Mouse (Mus musculus): ENCODE results near the gene Agrp.
"Not testable (repeated sequence)": the region's sequence is repeated elsewhere in the genome, so short reads cannot be mapped to it uniquely, and the experiment has no call there.

Gene Agrp

DNA sequence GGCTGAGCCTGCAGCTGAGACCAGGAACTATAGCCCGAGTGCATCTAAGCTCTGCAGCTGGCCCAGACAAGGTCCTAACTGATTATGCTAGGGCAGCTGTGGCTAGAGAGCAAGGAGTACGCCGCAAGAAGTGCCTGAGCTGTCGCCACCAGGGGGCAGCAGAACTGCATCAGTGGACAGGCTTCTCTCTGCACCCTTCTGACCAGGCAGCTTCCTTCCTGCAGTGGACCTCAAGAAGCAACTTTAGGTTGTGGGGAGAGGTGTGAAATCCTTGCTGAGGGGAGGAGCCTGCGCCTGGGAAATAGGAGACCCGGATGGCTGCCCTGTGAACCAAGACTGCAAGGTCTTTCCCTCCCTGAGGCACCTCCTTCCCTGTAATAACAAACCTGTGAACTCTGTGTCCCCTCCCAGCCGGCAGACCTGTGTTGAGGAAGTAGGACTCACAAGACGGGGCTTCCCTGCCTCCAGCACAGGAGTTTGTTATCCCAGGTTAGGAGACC, 14.7 kb downstream of the Agrp start:
- peak; percentile 78 for DNase-seq (ENCODE audit: low spot score)

DNA sequence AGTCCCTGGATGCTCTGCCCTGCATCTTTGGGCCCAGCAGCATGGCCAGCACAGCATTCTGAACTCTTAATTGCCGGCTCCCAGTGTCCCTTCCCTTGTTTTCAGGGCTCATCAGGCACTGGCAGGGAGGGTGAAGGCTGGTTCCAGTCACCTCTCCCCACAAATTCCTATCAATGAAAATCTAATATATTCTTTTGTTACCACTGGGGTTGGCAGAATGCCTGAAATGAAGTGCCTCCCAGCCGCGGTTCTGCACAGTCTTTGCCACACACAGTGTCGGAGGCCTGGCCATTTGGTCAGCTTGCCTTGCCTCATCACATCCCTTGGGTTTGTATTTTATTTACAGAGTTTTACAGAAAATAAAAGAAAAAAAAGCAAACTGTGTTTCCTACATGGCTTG, 15.4 kb downstream of the Agrp start:
- no peak for DNase-seq (ENCODE audit: low spot score)

DNA sequence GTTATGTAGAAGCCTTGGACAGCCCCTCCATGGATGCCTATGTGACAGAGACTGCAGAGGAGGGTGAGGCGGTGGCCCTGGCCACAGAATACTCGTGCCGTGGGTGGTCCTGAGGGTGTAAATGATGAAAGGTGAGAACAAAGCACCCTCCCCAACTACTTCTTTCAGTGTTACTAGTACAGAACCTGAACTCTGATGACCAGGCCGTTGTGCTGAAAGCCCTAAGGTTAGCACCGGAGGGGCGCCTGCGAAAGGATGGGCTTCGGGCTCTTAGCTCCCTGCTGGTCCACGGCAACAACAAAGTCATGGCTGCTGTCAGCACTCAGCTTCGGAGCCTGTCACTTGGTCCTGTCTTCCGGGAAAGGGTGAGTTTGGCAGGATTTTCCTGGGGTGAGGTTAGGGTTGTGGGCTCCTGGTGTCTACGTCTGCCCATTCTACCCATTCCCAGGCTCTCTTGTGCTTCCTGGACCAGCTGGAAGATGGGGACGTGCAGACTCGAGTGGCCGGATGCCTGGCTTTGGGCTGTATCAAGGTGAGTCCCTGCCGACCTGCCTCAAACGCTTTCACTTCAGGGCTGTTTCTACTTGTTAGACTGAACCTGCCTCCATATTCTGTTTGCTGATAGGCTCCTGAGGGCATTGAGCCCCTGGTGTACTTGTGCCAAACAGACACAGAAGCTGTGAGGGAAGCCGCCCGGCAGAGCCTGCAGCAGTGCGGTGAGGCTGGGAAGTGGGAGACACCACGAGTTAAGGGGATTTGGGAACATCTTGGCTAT, 16.1 kb downstream of the Agrp start:
- DNase-seq (ENCODE audit: low spot score) = no peak

DNA sequence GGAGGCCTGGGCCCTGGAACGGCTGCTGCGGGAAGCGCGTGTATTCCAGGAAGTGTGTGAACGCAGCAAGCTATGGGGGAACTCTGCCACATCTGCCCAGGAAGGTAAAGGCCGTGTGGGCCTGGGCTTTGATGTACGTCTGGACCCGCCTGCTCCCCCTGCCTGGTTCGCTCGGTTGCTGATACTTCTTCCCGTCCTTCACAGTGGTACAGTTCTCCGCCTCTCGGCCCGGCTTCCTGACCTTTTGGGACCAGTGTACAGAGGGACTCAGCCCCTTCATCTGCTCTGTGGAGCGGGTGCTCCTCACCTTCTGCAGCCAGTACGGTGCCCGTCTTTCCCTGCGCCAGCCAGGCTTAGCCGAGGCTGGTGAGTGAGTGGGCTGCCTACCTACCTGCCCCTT, 17.0 kb downstream of the Agrp start:
- no peak for DNase-seq (ENCODE audit: low spot score)

DNA sequence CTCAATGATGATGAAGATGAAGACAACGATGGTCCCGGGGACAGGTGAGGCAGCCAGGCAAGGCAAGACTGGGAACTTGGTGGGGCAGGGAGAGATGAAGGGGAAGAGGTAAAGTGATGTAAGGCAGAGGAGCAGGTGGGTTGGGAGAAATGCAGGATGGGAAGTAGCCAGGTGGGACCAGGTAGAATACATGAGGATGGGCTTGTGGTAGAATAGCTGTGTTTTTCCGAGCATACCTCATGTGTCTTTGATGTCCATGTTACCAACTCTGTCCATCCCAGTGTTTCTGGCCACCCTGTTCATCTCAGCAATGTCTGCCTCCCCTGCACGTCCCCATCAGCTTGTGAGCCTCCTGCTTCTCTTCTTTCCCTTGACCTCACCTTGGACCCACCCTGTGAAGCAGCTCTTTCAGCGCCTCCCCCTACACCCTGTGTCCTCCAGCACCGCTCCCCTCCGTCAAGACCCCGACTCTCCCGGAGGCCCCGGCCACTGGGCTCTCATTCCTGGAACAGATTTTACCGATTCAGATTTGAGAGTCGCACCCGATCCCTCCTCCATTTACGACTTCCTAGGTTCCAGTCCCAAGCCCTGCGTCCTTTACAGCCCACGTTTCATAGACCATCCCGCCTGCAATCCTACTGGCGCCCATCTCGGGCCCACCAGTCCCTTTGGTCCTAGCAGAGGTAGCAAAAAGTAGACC, 18.2 kb downstream of the Agrp start:
- DNase-seq (ENCODE audit: low spot score) = no peak

DNA sequence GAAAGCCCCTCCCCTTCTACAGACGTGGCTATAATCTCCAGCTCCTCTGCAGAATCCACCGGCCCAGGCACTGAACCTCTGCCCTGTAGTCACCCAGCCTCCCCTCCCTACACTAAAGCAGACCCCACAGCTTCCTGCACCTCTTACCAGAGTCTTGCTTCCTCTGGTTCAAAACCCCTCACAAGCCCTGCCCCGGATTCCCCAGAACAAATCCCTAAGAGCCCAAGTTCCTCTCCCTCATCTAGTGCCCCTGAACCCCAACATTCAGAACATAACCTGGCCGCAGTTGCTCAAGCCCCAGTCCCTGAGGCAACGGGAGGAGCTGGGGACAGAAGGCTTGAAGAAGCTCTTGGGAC, 18.9 kb downstream of the Agrp start:
- DNase-seq (ENCODE audit: low spot score) = no peak

DNA sequence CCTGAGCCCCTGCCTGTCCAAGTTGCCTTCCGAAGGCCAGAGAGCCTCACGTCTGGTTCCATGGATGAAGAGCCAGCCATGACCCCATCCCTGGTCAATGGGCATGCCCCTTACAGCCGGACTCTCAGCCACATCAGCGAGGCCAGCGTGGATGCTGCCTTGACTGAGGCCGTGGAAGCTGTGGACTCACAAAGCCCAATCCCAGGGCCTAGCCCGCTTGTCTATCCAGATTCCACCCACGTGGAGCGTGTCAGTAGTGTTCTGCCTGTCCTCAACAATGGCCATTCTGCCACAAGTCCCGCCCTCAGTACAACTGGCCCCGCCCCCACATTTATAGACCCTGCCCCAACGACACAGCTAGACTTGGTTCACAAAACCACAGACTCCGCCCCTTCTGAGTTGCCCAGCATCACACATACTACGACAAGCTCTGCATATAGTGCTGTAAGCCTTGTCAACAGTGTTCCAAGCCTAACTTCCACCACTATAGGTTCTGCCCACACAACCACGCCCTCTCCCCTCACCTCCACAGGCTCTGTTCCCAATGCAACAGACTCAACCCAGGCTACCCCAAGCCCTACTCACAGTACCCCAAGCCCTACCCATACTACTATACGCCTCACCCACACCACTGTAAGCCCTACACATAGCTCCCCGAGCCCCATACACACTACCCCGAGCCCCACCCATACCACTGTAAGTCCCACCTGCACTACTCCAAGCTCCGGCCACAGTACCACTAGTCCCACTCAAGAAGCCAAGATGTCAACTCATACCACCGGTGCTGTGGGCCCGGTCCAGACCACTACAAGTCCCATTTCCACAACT, 19.5 kb downstream of the Agrp start:
- DNase-seq (ENCODE audit: low spot score) = no peak

DNA sequence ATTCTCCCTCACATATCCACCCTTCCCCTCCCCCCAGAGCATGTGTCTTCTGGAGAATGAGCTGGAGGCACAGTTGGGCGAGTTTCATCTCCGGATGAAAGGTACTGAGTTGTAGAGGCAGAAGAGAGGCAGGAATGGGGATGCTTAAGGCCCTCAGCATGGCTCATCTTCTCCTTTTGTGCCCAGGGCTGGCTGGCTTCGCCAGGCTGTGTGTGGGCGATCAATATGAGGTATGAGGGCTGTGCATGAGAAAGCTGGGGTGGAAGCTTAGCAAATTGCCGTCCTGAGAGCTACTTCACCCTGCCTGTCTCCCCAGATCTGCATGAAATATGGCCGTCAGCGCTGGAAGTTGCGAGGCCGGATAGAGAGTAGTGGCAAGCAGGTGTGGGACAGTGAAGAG, 21.3 kb downstream of the Agrp start:
- DNase-seq (ENCODE audit: low spot score) = no peak

DNA sequence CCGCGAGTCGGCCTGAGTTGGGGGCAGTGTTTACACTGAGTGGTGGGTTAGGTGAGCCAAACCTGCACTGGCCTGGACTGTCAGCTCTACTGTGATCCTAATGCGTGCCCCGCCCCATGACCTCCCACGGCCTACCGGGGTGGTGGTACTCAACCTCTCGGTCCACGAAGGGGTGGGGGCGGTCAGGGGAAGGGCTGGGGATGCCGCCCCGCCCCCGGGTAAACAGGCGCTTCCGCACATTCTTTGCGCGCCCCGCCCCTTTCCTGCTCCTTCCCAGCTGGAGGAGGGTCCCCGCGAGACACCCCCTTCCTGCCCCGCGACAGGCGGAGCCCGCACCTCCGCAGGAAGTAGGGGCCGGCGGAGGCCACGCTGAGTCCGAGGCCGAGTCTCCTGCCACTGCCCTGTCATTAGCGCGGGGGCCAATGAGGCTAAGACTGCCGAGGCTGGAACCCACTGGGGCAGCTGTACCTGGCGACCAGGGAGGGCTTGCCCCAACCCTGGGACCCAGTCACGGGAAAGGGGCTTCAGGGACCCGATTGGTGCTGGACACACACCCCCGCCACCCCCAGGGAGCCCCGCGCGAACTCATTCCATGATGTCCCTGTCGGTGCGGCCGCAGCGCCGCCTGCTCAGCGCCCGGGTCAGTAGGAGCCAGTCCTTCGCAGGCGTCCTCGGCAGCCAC, 23.2 kb downstream of the Agrp start:
- peak; percentile 50 for DNase-seq (ENCODE audit: low spot score)

DNA sequence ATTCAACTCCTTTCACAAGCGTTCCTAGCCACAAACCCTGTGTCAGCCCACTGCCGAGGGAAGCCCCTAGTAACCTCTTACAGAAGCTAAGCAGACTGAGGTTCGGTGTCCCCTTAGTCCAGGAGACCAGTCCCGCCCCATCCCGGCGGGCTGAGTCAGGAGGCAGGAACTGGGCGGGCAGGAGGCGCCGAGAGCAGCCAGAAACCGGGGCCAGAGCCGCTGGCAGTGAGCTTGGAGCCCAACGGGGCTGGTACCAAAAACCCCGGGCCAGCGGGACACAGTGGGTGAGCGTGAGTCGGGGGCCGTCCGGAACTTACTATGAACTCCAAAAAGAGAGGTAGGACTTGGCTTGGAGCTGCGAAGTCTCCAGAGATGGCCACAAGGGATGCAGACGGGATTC, 24.2 kb downstream of the Agrp start:
- no peak for DNase-seq (ENCODE audit: low spot score)

DNA sequence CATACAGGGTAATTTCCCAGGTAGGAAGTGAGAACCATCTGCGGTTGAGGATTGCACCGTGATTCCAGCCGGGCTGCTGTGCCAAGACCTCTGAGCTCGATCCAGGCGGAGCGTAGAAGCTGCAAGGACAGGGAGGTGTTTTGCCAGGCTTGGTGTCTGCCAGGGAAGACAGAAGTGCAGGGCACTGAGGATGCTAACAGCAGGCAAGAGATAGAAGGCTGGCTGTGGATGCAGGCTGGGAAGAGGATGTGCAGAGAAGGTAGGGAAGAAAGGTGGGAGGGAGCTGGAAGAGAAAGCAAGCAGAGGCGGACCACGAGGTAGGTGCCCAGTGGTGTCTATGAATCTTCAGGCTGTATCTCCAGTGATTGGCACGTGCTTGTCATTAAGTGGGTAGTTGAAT, 25.4 kb downstream of the Agrp start:
- DNase-seq (ENCODE audit: low spot score) = no peak

DNA sequence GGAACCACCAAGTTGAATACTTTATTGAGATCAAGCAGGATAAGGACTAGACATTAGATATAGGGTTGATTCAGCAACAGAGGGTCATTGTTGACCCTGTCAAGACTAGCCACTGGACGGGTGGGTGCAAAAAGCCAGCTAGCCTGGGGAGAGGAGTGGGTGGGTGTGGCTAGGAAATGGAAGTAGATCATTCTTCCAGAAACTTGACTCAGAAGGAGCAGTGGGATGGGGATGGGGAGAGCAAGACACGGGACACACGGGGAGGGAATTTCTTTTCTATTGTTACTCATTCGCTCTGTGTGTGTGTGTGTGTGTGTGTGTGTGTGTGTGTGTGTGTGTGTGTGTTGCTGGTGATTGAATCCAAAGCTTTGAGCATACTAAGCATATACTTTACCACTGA, 27.4 kb downstream of the Agrp start:
- no peak for DNase-seq (ENCODE audit: low spot score)

DNA sequence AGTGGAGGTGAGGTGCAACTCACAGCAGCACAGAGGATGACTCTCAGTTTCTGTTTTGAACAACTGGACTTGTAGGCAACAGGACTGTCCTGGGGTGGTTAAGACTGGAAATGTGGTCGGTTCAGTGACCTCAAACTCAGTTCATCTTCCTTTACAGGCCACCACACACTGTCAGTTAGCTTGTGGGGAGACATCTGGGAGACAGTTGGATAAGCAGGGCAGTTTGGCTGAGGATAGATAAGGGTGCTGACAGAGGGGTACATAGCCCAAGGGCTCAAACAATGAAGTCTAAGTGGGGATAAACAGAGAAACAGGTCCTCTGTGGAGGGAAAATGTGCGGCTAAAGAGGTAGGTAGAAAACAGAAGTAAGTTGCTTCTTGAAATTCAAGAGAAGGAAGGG, 27.8 kb downstream of the Agrp start:
- DNase-seq (ENCODE audit: low spot score) = no peak

DNA sequence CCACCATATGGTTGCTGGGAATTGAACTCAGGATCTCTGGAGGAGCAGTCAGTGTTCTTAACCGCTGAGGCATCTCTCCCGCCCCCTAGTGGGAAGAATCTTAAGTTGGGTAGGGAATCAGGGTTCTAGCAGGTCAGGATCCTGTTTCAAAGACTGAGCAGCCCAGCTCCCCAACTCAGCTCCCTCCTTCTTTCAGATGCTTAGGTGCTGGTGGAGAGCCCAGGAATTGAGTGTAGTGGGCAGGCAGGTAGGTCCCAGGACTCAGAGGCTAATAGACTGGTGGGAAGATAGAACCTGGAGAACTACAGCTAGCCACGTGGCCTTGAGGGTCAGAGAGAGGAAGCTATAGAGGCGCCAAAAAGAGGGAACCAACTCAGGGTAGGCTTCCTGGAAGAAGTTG, 29.5 kb downstream of the Agrp start:
- no peak for DNase-seq (ENCODE audit: low spot score)

DNA sequence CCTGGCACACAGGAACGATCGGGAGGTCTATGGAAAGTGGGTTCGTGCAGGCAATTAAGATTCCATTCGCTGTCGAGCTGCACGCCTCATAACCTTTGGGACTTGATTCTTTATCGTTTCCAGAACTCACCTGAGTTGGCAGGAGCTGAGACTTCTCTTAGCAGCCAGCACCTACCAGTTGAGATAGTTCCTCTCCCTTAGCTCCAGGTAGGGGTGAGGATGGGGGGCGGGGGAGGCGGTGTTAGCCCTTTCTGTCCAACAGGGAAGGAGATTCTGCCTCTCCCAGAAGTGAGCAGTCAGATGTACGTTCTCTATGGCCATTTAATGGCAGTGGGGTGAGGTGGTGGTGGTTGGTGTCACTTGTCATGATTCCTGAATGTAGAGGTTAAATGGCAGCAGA, 30.1 kb downstream of the Agrp start:
- DNase-seq (ENCODE audit: low spot score) = no peak

DNA sequence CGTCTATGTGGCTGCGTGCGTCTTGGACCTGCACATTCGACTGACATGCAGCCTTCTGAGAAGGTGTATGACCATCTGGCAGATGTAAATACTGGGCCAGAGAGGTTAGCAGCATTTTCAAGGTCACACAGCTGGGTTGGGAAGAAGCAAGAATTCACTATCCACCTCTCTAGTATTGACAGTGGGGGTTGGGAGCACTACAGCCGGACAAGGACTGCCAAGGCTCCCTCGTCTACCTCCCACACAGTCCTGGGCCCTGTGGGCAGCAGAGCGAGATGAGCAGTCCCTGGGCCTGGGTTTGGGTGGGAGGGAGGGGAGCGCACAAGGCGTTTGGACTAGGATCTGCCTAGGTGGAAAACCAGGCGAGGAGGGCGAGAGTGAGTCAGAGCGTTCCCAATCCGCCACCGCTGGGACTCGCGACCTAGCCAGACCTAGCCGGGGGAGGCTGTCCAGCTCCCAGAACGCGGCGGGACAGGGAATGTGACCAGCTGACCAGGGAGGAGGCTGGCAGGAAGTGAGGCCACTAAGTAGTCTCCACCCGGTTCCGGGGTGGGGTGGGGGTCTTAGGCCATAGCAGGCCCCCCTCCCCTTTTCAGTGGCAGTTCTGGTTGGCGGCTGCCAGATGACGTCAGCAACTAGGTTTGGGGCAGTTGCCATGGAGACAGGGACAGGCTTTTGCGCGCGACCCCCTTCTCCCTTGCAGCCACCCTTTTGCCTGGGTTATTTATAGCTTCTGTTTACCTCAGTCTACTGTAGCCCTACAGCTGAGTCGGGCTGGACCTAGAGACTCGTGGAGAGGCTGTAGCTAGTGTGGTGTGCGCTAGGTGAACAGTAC, 30.8 kb downstream of the Agrp start:
- DNase-seq (ENCODE audit: low spot score) = peak; percentile 73

DNA sequence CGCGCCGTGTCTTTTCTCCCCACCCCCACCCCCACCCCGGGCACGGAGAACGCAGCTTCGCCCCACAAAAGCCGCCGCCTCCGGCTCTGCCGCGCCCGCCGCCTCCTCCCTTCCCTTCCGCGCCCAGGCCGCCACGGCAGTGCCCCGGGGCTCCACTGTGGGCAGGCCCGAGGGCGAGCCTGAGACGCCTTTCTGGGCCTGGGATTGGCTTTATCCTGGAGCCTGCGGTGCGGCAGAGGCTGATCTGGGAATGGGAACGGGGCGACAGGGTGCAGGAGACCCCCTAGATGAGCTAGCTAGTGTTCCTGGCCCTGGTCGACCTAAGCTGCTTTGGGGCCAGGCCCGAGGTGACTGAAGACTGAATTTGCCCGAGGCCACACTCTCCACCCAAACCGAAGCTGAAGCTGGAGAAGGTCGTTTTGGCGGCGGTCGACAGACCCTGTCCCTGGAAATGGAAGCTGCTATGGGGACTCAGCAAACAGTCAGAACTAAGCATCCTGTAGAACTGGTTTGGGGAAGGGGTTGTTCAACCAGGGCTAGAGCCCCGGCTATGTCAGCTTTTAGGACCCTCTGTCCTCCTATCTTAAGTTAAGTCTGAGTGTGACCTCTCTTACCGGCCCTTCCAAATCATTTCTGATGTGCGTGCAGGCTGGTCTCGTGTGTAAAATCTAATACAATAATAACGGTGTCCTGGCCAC, 31.6 kb downstream of the Agrp start:
- DNase-seq (ENCODE audit: low spot score) = no peak

DNA sequence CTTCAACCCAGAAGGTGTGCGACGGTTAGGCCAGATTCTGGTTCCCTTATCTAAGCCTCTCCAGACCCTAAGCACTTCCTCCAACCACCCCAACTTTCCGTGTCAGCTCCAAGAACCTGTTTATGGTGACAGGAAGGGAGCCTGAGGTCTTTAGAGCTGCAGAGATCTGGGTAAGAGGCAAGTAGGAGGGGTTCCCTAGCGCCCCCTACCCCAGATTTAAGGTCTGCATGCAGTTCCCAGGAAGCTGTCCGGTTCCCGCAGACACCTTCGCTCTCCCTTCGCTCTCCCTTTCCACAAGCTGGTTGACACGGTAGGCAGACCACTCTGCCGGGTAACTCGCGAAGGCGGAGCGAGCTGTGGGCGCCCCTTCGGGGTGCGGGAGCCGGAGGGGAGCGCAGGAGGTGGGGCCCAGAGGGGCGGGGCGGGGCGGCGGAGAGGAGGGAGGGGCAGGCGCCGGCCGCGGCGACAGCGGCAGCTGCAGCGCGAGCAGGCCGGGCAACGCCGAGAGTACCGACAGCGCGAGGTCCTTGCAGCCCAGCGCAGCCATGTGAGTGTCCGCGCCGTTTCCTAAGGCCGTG, 32.3 kb downstream of the Agrp start, which contains the start of gene Ripor1:
TSS of gene Ripor1 (plus strand) at position 452 of the 578 bp plus-strand sequence.
- peak; percentile 66 for DNase-seq (ENCODE audit: low spot score)

DNA sequence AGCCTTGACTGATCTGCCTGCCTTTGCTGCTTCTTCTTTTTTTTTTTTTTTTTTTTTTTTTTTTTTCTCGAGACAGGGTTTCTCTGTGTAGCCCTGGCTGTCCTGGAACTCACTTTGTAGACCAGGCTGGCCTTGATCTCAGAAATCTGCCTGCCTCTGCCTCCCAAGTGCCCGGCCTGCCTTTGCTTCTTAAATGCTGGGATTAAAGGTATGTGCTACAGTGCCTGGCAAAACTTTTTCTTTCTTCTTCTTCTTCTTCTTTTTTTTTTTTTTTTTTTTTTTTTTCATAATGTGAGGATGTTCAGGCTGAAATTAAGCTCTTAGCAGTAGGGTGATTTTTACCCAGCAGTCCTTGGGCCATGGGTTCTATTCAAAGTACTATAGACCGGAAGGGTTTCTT, 34.7 kb downstream of the Agrp start:
- not testable (repeated sequence) for DNase-seq (ENCODE audit: low spot score)

DNA sequence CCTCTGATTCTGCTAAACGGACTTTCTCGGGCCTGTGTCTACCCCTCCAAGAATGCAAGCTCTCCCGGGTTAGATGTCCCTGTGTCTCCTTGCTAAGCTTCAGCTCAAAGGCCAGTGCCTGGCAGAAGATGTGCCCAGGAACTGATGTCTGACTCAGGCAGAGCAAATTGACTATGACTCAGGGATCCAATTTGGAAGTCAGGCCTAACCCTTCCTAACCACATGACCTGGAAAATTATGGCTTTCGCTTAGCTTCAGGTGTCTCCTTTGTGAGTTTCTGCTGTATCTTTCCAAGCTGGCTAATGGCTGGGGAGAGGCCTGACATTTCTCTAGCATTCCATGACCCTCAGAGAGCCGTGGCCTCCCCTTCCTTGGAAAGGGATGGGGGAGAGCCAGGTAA, 35.9 kb downstream of the Agrp start:
- DNase-seq (ENCODE audit: low spot score) = no peak

All from ovary, adult 18-20 months (tissue).